Mouse (Mus musculus) thymus, adult 2 months (tissue): ENCODE measurements around the gene Ackr3.

ENCODE experiments used
- CTCF ChIP-seq: fragments of 200-500 bp; IDR thresholded peaks from 2 replicates; pipeline ENCODE4 v1.5.1; 2012; ENCODE audit warnings: mild to moderate bottlenecking, control low read depth, low read length, moderate library complexity, borderline replicate concordance; ENCODE audit not compliant: control insufficient read depth, poor library complexity, insufficient read depth; ENCODE audit errors: extremely low read depth
- POLR2A ChIP-seq: fragments of 200-500 bp; IDR thresholded peaks from 2 replicates; pipeline ENCODE4 v1.6.1; 2012; ENCODE audit warnings: mild to moderate bottlenecking, low read length, control low read depth, moderate library complexity; ENCODE audit not compliant: control insufficient read depth, poor library complexity, insufficient read depth; ENCODE audit errors: extremely low read depth

DNA sequence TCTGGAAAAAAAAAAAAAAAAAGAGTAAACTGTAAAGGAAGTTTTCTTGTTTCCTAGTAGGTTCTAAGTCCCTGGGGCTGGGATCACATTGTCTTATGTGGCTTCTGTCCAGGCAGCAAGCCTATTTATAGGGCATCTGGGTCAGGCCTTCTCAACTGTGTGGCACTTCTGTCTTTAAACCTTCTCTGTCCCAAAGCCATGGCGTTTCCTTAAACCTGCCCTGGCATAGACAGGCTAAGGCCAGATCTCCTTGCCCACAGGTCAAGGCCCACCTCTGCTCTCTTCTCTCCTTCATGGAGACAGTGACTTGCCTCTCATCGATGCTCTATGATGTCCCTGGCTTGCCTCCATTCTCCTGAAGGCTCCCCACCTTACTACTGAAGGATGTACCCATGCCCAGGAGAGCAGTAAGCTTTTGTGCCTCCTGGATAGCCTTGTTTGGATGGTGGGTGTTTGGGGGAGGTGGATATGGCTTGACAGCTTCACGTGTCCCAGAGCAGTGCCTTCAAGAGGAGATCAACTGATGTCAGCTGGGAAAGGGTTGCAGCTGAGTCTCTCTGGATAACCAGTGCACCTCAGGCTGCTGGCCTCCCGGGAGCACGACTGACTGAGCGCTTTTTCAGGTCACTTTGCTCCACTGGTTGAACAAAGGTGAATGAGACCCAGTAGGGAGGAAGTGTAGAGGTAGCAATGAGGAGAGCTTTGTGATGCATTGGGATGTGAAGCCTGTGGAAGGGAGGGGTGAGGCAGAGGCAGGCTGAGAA, 4.1 kb downstream of the Ackr3 start:
- TF ChIP-seq POLR2A (no peak), CTCF (no peak)
